Mouse (Mus musculus) limb, embryonic 11.5 days (tissue): ENCODE measurements around the gene March11. TPM values are rescaled to one million over a fixed set of nuclear protein-coding genes. Genes with fewer than 3 reads are reported as not detected.

Source experiments
- ATAC-seq: fragments of 200-750 bp; cut with Nextera tagmentation; 2 replicates; pipeline ENCODE4 v1.8.0; 2017; ENCODE audit warnings: low read depth; ENCODE audit not compliant: insufficient number of reproducible peaks, low FRiP score, low TSS enrichment
- DNase-seq: peaks from one replicate; pipeline ENCODE4 v3.0.0-alpha.2; 2015; ENCODE audit warnings: low spot score
- H3K27ac ChIP-seq: fragments of 300-500 bp; sonication (generic); replicated peaks from 2 replicates; pipeline ENCODE4 v1.5.1; 2014; ENCODE audit warnings: low read depth, mild to moderate bottlenecking, low read length
- H3K27me3 ChIP-seq: fragments of 300-500 bp; sonication (generic); 2 replicates; pipeline ENCODE4 v1.6.1; 2014; ENCODE audit warnings: mild to moderate bottlenecking, low read length, mixed read lengths; ENCODE audit not compliant: control insufficient read depth, insufficient read depth
- H3K36me3 ChIP-seq: fragments of 300-500 bp; sonication (generic); 2 replicates; pipeline ENCODE4 v1.6.1; 2014; ENCODE audit warnings: mild to moderate bottlenecking, low read length, moderate library complexity, mixed read lengths; ENCODE audit not compliant: control insufficient read depth, insufficient read depth
- H3K4me1 ChIP-seq: fragments of 300-500 bp; sonication (generic); 2 replicates; pipeline ENCODE4 v1.6.1; 2014; ENCODE audit warnings: low read length, mixed read lengths; ENCODE audit not compliant: control insufficient read depth, insufficient read depth
- H3K4me2 ChIP-seq: fragments of 300-500 bp; sonication (generic); 2 replicates; pipeline ENCODE4 v1.6.1; 2014; ENCODE audit warnings: low read depth, mild to moderate bottlenecking, moderate library complexity; ENCODE audit not compliant: severe bottlenecking
- H3K4me3 ChIP-seq: fragments of 300-500 bp; sonication (generic); 2 replicates; pipeline ENCODE4 v1.5.1; 2014; ENCODE audit warnings: low read depth, low read length
- H3K9ac ChIP-seq: fragments of 300-500 bp; sonication (generic); 2 replicates; pipeline ENCODE4 v1.6.1; 2014; ENCODE audit warnings: mild to moderate bottlenecking, low read length
- H3K9me3 ChIP-seq: fragments of 300-500 bp; sonication (generic); 2 replicates; pipeline ENCODE4 v1.6.1; 2016; ENCODE audit warnings: low read length; ENCODE audit not compliant: control insufficient read depth
- WGBS: fragments of 180-500 bp; shearing (Covaris S2); extraction: QIAGEN DNeasy Blood & Tissue Kit; methylation state at CpG from one replicate; pipeline ENCODE4 v1.1.7; 2014; 5-methylcytosine and 5-hydroxymethylcytosine counted together
- polyA plus RNA-seq: library from polyadenylated mRNA; unstranded; fragments of >200 nt; fragmentation: Nextera tagmentation; extraction: Ambion mirVana; gene quantifications from 2 replicates; pipeline ENCODE4 v1.2.1, GENCODE M21; 2014

Gene March11
- polyA plus RNA-seq, 1 experiment from 2014 or later, result 0.79 TPM

DNA sequence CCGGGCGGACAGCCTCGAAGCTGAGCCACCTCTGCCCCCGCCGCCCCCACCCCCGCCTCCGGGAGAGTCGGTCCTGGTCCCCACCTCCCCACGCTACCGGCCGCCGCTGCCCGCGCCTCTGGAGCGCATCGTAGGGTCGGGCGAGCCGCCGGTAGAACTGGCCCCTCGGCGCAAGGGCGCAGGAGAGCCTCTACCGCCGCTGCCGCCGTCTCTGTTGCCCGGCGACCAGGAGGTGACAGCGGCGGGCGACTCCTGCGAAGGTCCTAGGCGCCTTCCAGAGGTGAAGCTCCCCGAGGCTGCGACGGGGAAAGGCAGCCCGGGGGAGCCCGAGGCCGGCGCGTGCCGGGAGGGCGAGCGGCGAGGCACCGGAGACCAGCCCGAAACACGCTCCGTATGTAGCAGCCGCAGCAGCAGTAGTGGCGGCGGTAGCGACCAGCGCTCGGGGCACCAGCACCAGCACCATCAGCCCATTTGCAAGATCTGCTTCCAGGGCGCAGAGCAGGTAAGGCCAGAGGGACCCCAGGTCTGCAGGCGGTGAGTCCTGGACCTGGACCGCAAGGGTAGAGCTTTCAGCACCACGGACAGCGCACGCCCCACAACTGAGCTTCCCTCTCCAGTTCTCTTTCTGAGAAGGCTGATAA lies 563 bp downstream of the March11 start:
- peak overlapping the region; percentile 54 for H3K4me3 ChIP-seq
- WGBS, result 1% methylated on average over 57 of the region's 62 CpGs
- no peak overlapping the region for H3K27ac ChIP-seq
- H3K36me3 ChIP-seq, result no peaks in the 10 kb centered on the region
- no peaks in the 10 kb centered on the region for H3K4me1 ChIP-seq
- H3K9ac ChIP-seq, result no peak overlapping the region
- H3K9me3 ChIP-seq, result no peaks in the 10 kb centered on the region
- H3K4me2 ChIP-seq, result peak overlapping the region; percentile 95
- DNase-seq, result peak; percentile 93
- ATAC-seq, result peak; percentile 65; the same call in 1 of the 2 replicates
- peaks cover 18% of the 10 kb centered on the region for H3K27me3 ChIP-seq

DNA sequence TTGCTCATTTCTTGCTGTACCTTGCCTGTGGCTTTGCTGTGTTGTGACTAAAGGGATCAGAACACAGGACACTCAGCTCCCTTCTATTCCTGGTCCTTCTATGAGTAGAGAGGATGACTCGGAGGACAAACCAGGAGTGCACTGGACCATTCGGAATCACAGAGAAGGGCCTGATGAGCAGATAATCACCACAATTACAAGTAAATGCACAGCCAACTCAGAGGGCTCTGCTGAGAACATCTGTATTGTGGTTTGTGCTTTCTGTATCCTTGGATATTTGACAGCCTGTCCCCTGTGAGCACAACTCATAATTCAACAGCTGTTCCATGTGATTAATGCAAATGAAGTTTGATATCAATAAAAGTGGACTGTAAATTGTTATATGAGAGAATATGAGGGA lies 11.0 kb downstream of the March11 start:
- H3K36me3 ChIP-seq, result no peaks in the 10 kb centered on the region
- H3K9ac ChIP-seq, result no peak overlapping the region
- DNase-seq (no peak), ATAC-seq (no peak)
- H3K27ac ChIP-seq, result no peak overlapping the region
- 89% methylated on average over 2 of the region's 2 CpGs for WGBS
- H3K9me3 ChIP-seq, result no peaks in the 10 kb centered on the region
- H3K4me3 ChIP-seq, result no peak overlapping the region
- no peaks in the 10 kb centered on the region for H3K27me3 ChIP-seq
- no peaks in the 10 kb centered on the region for H3K4me1 ChIP-seq
- H3K4me2 ChIP-seq, result no peak overlapping the region

DNA sequence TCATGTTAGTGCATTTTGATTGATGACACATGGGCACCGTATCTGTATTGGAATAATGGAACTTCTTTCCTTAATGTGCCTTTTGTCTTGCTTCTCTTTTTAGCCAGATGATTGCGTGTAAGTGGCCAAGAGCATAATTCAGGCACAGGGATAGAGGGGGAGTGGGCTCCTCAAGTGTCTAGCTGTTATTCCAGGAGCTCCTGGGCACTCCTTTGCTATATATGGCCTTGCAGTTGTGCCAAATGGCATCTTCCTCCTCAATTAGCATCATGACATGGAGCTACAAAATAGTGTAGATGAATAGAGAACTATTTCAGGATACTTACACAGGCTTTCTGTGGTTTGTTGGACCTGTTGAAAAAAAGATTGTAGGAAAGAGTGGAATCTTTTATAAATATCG lies 11.6 kb downstream of the March11 start:
- DNase-seq (no peak), ATAC-seq (no peak)
- no peaks in the 10 kb centered on the region for H3K36me3 ChIP-seq
- no peak overlapping the region for H3K27ac ChIP-seq
- H3K4me2 ChIP-seq, result no peak overlapping the region
- no peak overlapping the region for H3K9ac ChIP-seq
- H3K27me3 ChIP-seq, result no peaks in the 10 kb centered on the region
- no peaks in the 10 kb centered on the region for H3K9me3 ChIP-seq
- 81% methylated on average over 3 of the region's 3 CpGs for WGBS
- no peaks in the 10 kb centered on the region for H3K4me1 ChIP-seq
- H3K4me3 ChIP-seq, result no peak overlapping the region

DNA sequence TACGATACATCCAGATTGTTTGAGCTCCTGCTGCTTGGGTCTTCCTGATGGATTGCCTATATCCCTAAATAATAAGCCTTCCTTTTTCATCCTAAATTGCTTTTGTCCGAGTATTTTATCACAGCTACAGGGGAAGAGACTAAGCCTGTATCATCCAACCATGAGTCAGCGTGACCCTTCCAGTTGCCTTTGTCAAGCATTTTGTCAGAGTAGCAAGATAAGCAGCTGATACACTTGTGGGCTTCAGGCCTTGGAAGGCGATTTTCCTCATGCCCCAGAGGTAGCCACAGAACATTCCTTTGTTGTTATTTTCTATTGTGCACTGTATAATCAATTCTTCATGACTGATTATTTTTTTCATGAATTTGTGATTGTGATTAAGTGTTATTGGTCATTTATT lies 14.0 kb downstream of the March11 start:
- no peak overlapping the region for H3K4me3 ChIP-seq
- no peaks in the 10 kb centered on the region for H3K4me1 ChIP-seq
- no peak overlapping the region for H3K27ac ChIP-seq
- no peaks in the 10 kb centered on the region for H3K36me3 ChIP-seq
- H3K4me2 ChIP-seq, result no peak overlapping the region
- DNase-seq (no peak), ATAC-seq (no peak)
- H3K9me3 ChIP-seq, result no peaks in the 10 kb centered on the region
- no peaks in the 10 kb centered on the region for H3K27me3 ChIP-seq
- no peak overlapping the region for H3K9ac ChIP-seq
- 89% methylated on average over 4 of the region's 4 CpGs for WGBS

DNA sequence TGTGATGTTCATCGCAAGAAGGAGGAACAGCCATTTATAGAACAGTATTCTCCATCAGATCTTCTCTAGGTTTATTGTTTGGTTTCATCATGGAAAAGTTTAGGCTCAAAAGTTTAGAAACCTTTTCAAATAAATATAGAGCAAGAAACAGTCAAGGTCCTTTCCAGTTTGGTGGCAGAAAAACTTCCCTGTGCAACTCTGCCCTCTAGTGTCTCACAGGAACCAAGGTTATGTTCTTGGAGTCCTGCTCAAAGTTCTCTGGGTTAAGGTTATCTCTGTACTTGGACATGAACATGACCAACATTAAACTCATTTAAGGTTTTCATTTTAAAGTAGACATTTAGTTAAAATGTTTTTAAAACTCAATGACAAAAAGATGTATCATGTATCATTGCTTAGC lies 18.3 kb downstream of the March11 start:
- H3K4me3 ChIP-seq, result no peak overlapping the region
- WGBS, result 83% methylated on average over 1 of the region's 1 CpGs
- no peaks in the 10 kb centered on the region for H3K27me3 ChIP-seq
- H3K27ac ChIP-seq, result no peak overlapping the region
- DNase-seq (peak; percentile 30), ATAC-seq (no peak)
- H3K4me1 ChIP-seq, result no peaks in the 10 kb centered on the region
- H3K4me2 ChIP-seq, result no peak overlapping the region
- H3K9me3 ChIP-seq, result no peaks in the 10 kb centered on the region
- H3K36me3 ChIP-seq, result no peaks in the 10 kb centered on the region
- no peak overlapping the region for H3K9ac ChIP-seq

DNA sequence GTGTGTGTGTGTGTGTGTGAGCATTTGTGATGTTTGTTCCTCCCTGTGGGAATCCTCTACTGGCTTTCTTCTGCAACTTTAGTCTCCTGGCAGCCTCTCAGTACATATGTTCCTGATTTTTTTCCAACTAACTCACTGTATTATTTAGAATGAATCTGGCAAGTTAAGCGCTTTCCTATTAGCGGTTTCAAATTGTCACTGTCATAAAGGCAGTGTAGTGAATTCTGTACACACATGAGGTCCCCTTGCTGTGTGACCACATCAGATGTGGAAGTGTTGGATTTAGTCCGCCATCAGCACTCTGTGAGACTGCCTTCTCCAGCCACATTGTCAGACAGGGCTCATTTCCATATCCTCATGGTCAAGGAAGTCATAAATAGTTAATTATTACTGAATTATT lies 26.9 kb downstream of the March11 start:
- Histone ChIP-seq H3K4me1 (no peaks in the 10 kb centered on the region), H3K27me3 (no peaks in the 10 kb centered on the region), H3K27ac (no peak overlapping the region), H3K4me3 (no peak overlapping the region), H3K9ac (no peak overlapping the region), H3K4me2 (no peak overlapping the region), H3K9me3 (no peaks in the 10 kb centered on the region), H3K36me3 (no peaks in the 10 kb centered on the region)
- no peak for ATAC-seq
- 91% methylated on average over 3 of the region's 3 CpGs for WGBS
- no peak for DNase-seq

DNA sequence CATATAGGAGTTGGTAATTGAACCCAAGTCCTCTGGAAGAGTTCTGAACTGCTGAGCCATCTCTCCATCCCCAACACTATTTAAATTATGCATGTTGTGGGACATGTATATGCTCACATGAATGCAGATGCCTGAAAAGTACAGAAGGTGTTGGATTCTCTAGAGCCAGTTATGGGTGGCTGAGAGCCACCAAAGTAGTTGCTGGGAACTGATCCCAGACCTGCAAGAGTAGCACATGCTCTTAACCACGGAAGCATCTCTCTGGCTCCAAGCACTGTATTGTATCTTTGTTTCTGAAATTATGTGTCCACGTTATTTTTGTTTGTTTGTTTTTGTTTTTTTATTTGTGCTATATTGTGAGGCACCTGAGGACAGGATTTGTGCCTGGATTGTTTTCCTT lies 28.9 kb downstream of the March11 start:
- DNase-seq (no peak), ATAC-seq (no peak)
- Histone ChIP-seq H3K27me3 (no peaks in the 10 kb centered on the region), H3K27ac (no peak overlapping the region), H3K36me3 (no peaks in the 10 kb centered on the region), H3K9ac (no peak overlapping the region), H3K9me3 (no peaks in the 10 kb centered on the region), H3K4me2 (no peak overlapping the region), H3K4me1 (no peaks in the 10 kb centered on the region), H3K4me3 (no peak overlapping the region)
- WGBS, result 86% methylated on average over 2 of the region's 2 CpGs

DNA sequence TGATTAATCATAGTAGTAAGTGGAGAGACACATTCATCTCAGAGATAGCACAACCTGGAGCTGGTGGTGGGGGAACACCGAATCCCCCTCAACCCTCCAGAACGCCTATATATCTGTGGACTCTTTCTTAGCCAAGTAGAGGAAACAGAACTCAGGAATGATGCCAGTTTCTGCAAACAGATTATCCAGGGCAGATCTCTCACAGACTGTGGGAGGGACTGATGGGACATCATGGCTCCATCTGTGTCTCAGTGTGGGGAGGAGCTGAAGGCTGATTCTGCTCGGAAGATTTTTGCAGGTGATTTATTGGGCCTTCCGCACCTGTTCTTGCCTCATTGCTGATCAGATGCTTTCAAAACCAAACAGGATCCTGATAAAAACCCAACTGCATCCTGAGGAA lies 29.5 kb downstream of the March11 start:
- H3K9me3 ChIP-seq, result no peaks in the 10 kb centered on the region
- no peak for DNase-seq
- no peaks in the 10 kb centered on the region for H3K36me3 ChIP-seq
- WGBS, result 84% methylated on average over 4 of the region's 4 CpGs
- no peak overlapping the region for H3K27ac ChIP-seq
- H3K9ac ChIP-seq, result no peak overlapping the region
- H3K4me3 ChIP-seq, result no peak overlapping the region
- H3K4me1 ChIP-seq, result no peaks in the 10 kb centered on the region
- H3K4me2 ChIP-seq, result no peak overlapping the region
- no peak for ATAC-seq
- H3K27me3 ChIP-seq, result no peaks in the 10 kb centered on the region

DNA sequence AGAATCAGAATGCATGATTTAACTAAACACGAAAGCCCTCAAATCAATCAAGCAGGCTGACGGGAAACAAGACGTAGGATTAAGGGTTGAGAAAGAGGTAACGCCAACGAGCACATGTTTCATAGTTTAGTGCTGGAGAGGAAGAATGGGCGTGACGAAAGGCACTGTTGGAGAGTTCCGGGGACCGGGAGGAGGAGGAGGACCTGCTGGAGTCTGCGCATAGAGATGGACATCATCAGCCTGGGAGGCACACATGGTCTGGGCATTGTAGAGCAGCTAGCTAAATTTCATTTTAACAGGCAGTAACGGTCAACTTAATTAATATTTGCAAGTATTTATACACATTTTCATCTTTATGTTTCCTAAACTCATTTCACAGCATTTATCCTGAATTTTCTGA lies 31.6 kb downstream of the March11 start:
- Histone ChIP-seq H3K9ac (no peak overlapping the region), H3K4me1 (no peaks in the 10 kb centered on the region), H3K36me3 (no peaks in the 10 kb centered on the region), H3K4me3 (no peak overlapping the region), H3K27ac (no peak overlapping the region), H3K9me3 (no peaks in the 10 kb centered on the region), H3K27me3 (no peaks in the 10 kb centered on the region), H3K4me2 (no peak overlapping the region)
- WGBS, result 74% methylated on average over 11 of the region's 11 CpGs
- no peak for DNase-seq
- ATAC-seq, result no peak
